In the genomic region with DNA sequence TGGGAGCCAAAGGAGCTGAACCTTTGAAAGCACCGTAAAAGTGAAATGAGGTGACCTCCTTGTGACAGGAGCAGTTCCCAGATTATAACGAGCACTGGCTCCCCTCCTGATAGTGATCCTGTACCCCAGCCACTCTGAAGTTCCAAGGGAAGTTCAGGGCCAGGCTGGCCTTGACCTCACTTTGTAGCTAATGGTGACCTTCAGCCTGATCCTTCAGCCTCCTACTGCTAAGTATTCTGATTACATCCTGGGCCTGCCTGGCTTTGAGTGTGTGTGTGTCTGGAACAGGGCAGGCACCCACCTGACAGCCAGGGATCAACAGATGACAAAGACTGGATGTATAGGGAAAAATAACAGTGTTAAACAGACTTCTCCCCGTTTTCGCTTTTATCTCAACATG, we compare ENCODE assay signal across 26 mouse cellular contexts. TPM values are rescaled to one million over a fixed set of nuclear protein-coding genes. Genes with fewer than 3 reads are reported as not detected.
DNase-seq lines count a peak whose midpoint lies in the region; ATAC-seq and TF ChIP-seq lines count a peak whose summit lies in the region.
"Had no signal": no experiment of that assay in that cellular context is flagged by ENCODE, and none has a peak within 500 bp of the region (broad histone marks: within the 10 kb centered on the region; RNA-seq: fewer than 3 reads in every experiment).

No protein-coding gene starts in this region.

- ATAC-seq in heart, postnatal 0 days (ENCODE audit: insufficient read depth, low read depth): no peak
- ATAC-seq in hindbrain, embryonic 12.5 days (ENCODE audit: low FRiP score): no peak
- ATAC-seq: activated CD4-positive, CD25-positive, alpha-beta regulatory T cell, adult 4 months; forebrain, embryonic 16.5 days; intestine, postnatal 0 days; midbrain, embryonic 13.5 days; Patski had no signal

- H3K9ac ChIP-seq in heart, postnatal 0 days (replicated peaks; ENCODE audit: low read depth, low read length): no peak overlapping the region
- H3K9ac ChIP-seq in hindbrain, embryonic 12.5 days: no peak overlapping the region
- H3K9ac ChIP-seq: heart, embryonic 15.5 days; kidney, embryonic 15.5 days; limb, embryonic 12.5 days; lung, embryonic 14.5 days; midbrain, embryonic 13.5 days; stomach, embryonic 15.5 days had no signal

- no peak overlapping the region for H3K4me2 ChIP-seq in heart, postnatal 0 days (ENCODE audit: low read depth, low read length)
- H3K4me2 ChIP-seq in hindbrain, embryonic 12.5 days (replicated peaks): no peak overlapping the region
- H3K4me2 ChIP-seq: heart, embryonic 15.5 days; kidney, embryonic 15.5 days; limb, embryonic 12.5 days; liver, embryonic 11.5 days; lung, embryonic 14.5 days; midbrain, embryonic 13.5 days; stomach, embryonic 15.5 days had no signal

- H3K27ac ChIP-seq in gastrocnemius, adult 2 months: peak overlapping the region; percentile 90
- H3K27ac ChIP-seq in heart, postnatal 0 days (ENCODE audit: low read depth): peak overlapping the region; percentile 7; the same call in 1 of the 2 replicates
- no peak overlapping the region for H3K27ac ChIP-seq in hindbrain, embryonic 12.5 days
- H3K27ac ChIP-seq: forebrain, embryonic 10.5 days; heart, embryonic 15.5 days; kidney, embryonic 15.5 days; limb, embryonic 12.5 days; midbrain, embryonic 13.5 days; stomach, embryonic 15.5 days had no signal

- peaks cover 14% of the 10 kb centered on the region for H3K4me1 ChIP-seq in heart, postnatal 0 days (ENCODE audit: control insufficient read depth, insufficient read depth)
- H3K4me1 ChIP-seq in hindbrain, embryonic 12.5 days: peaks cover 18% of the 10 kb centered on the region

- peak; percentile 61 to 69 for DNase-seq in adrenal gland, adult (ENCODE audit: inconsistent age in 2 of 2, low spot score in 1 of 2)
- no peak for DNase-seq in adrenal gland, postnatal 4 days (ENCODE audit: low spot score in 2 of 2)
- DNase-seq in gastrocnemius, adult 2 months: peak; percentile 38
- DNase-seq in gastrocnemius, adult 8-10 months (ENCODE audit: low spot score in 2 of 2): no peak
- no peak for DNase-seq in heart, postnatal 0 days (ENCODE audit: low spot score)
- no peak for DNase-seq in heart, postnatal 4 days
- DNase-seq in adrenal gland, postnatal 36 days: peak; percentile 36 to 41
- DNase-seq: gastrocnemius, postnatal 36 days; kidney, postnatal 36 days; lung, embryonic 14.5 days; thymus, adult 2 months; thymus, postnatal 4 days had no signal

- no peaks in the 10 kb centered on the region for H3K27me3 ChIP-seq in heart, postnatal 0 days (ENCODE audit: control insufficient read depth, insufficient read depth, low read length)
- no peaks in the 10 kb centered on the region for H3K27me3 ChIP-seq in hindbrain, embryonic 12.5 days
- H3K27me3 ChIP-seq: heart, embryonic 15.5 days; kidney, embryonic 15.5 days; limb, embryonic 12.5 days; megakaryocyte, embryonic 14.5 days; midbrain, embryonic 13.5 days; Patski; stomach, embryonic 15.5 days had no signal

- TF ChIP-seq EP300 in heart, postnatal 0 days (IDR thresholded peaks at IDR 0.05; ENCODE audit: low read depth): no peak

- H3K36me3 ChIP-seq in heart, postnatal 0 days (replicated peaks; ENCODE audit: control insufficient read depth, insufficient read depth, low read length): no peaks in the 10 kb centered on the region
- H3K36me3 ChIP-seq in hindbrain, embryonic 12.5 days: 0 out of 2 replicates have a peak, but pooled peaks cover 2% of the 10 kb centered on the region
- H3K36me3 ChIP-seq: heart, embryonic 15.5 days; stomach, embryonic 15.5 days had no signal

- WGBS in heart, postnatal 0 days: 56% methylated on average over 4 of the region's 4 CpGs
- whole genome bisulfite sequencing in hindbrain, embryonic 12.5 days: 84% methylated on average over 4 of the region's 4 CpGs

- no peak overlapping the region for H3K4me3 ChIP-seq in gastrocnemius, adult 2 months
- H3K4me3 ChIP-seq in heart, postnatal 0 days (ENCODE audit: low read depth, low read length): no peak overlapping the region
- H3K4me3 ChIP-seq in hindbrain, embryonic 12.5 days: no peak overlapping the region
- H3K4me3 ChIP-seq: forebrain, embryonic 10.5 days; heart, embryonic 15.5 days; kidney, embryonic 15.5 days; limb, embryonic 12.5 days; midbrain, embryonic 13.5 days; stomach, embryonic 15.5 days had no signal

- intact Hi-C loops in gastrocnemius, adult 2 months (cut with DNase I): loop anchor here (2.0 to 5.0 kb wide), 2 partner anchors 21 to 108 kb away; a partner anchor contains a TSS

- no peak for TF ChIP-seq CTCF in gastrocnemius, adult 2 months (IDR thresholded peaks at IDR 0.05)
- TF ChIP-seq CTCF in heart, postnatal 0 days (IDR thresholded peaks at IDR 0.05; ENCODE audit: low read depth): no peak

- no peaks in the 10 kb centered on the region for H3K9me3 ChIP-seq in heart, postnatal 0 days (replicated peaks; ENCODE audit: control insufficient read depth, low read length)
- H3K9me3 ChIP-seq in hindbrain, embryonic 12.5 days (replicated peaks): no peaks in the 10 kb centered on the region
- H3K9me3 ChIP-seq: forebrain, embryonic 10.5 days; G1E; heart, embryonic 15.5 days; kidney, embryonic 15.5 days; limb, embryonic 12.5 days; megakaryocyte, embryonic 14.5 days; midbrain, embryonic 13.5 days; stomach, embryonic 15.5 days had no signal

RNA-seq across cellular contexts. Expression of a gene that starts 3.6 kb away (rescaled TPM):
- total RNA-seq in adrenal gland, postnatal 4 days (2021): 10 to 100 TPM; 75.0 to 80.7 TPM
- 10 to 100 TPM; 18.0 to 24.5 TPM for total RNA-seq in gastrocnemius, adult 2 months (2021)
- 10 to 100 TPM; 18.7 to 30.4 (median 20.5) TPM for total RNA-seq in gastrocnemius, adult 8-10 months (2022)
- total RNA-seq in heart, postnatal 0 days (2014; rRNA removed; ENCODE audit: low replicate concordance): 33.4 and 47.3 TPM in 2 replicates
- 19.2 and 19.7 TPM in 2 replicates for polyA plus RNA-seq in heart, postnatal 0 days (2015; fragmentation: Nextera tagmentation; extraction: Ambion mirVana)
- 10 to 100 TPM; 15.9 to 16.6 TPM for total RNA-seq in heart, postnatal 4 days (2021)
- 10 to 100 TPM; 43.5 to 46.8 TPM for total RNA-seq in adrenal gland, postnatal 36 days (2021)
- polyA plus RNA-seq in hindbrain, embryonic 12.5 days (2016; fragmentation: Nextera tagmentation; extraction: Ambion mirVana): 28.2 and 29.9 TPM in 2 replicates

RNA-seq across cellular contexts. Expression of a gene that starts 36.4 kb away (rescaled TPM):
- total RNA-seq in adrenal gland, postnatal 4 days (2021): 10 to 100 TPM in 1 of 2 experiments, 1 to 10 TPM in 1; 9.4 to 10.5 TPM
- total RNA-seq in gastrocnemius, adult 2 months (2021): 10 to 100 TPM; 22.5 to 26.3 TPM
- total RNA-seq in gastrocnemius, adult 8-10 months (2022): 10 to 100 TPM; 16.1 to 21.9 (median 20.1) TPM
- total RNA-seq in heart, postnatal 0 days (2014; rRNA removed; ENCODE audit: low replicate concordance): 5.2 and 14.4 TPM in 2 replicates
- polyA plus RNA-seq in heart, postnatal 0 days (2015; fragmentation: Nextera tagmentation; extraction: Ambion mirVana): 15.3 and 18.5 TPM in 2 replicates
- 10 to 100 TPM; 19.6 to 20.2 TPM for total RNA-seq in heart, postnatal 4 days (2021)
- total RNA-seq in adrenal gland, postnatal 36 days (2021): 10 to 100 TPM; 10.9 to 12.6 TPM
- polyA plus RNA-seq in hindbrain, embryonic 12.5 days (2016; fragmentation: Nextera tagmentation; extraction: Ambion mirVana): 18.0 and 21.6 TPM in 2 replicates

Comparison
In these comparisons a context has a peak if more than half of its experiments do, and no peak if none do; other contexts are left out.
1. DNase-seq: peak in adrenal gland, adult (2 of 2), gastrocnemius, adult 2 months (single experiment) and adrenal gland, postnatal 36 days (2 of 2); none in adrenal gland, postnatal 4 days (0 of 2), gastrocnemius, adult 8-10 months (0 of 2), heart, postnatal 0 days (single experiment) and heart, postnatal 4 days (single experiment).